Mouse (Mus musculus): Measurements from ENCODE around the gene Limk1.
A peak's percentile ranks its signal among the peaks of the same experiment; 100 is the strongest.

Gene Limk1

DNA sequence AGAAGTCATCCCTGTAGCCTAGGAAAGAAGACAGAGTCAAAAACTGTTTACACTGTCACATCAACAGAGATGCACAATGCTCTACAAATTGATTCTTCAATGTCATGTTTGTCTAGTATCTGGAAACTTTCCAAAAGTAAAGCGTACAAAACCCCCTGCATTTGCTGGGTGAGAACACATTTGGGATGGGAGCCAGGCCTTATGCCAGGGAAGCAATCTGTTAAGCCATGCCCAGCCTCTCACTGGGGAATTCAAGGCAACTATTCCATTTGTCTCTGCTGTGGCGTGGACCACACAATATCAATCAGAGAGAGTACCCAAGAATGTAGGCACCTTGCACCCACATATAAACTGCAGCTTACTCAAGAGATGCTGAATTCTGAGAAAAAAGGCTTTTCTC lies 66.3 kb downstream of the Limk1 start:
- no peak for DNase-seq

DNA sequence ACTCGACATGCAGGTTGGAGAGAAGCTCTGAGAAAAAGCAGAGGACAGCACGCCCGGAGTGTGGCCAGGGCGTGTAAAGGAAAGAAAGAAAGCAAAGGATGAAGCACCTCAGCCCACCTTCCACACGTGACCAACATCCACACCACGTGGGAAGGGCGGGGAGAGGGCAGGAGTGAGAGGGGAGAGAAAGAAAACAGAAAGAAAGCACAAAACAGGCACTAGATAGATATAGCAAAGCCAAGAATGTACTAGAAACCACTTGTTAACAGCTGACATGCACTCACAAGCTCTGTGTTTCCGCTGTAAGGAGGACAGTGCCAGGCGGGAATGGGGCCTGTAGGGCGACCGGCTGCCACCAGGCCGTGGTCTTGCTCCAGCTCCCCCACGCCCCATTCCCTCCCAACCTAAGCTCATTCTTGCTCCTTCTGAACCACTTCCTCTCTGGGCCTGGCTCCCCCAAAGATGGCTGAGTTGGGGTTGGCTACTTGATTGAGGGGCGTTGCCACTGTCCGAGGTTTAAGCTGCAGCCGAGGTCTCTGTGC lies 67.2 kb downstream of the Limk1 start:
- DNase-seq: peak; percentile 49

DNA sequence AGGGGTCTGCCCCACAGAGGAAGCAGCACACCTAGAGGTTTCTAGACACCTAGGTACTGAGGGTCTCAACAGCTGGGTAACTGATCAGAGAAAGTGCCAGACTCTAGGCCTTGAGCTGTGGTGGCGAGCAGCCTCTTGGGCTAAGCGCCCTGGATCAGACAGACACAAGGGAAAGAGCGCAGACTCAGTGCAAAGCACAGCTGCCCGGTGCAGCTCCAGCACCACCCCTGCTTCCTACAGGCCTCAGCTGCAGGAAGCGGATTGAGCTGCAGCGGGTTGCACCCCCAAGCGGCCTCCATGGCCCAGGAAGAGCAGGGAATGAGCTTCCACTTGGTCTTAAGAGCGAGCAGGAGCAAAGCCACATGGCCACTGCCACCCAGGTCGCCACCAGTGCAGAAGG lies 67.9 kb downstream of the Limk1 start:
- no peak for DNase-seq

DNA sequence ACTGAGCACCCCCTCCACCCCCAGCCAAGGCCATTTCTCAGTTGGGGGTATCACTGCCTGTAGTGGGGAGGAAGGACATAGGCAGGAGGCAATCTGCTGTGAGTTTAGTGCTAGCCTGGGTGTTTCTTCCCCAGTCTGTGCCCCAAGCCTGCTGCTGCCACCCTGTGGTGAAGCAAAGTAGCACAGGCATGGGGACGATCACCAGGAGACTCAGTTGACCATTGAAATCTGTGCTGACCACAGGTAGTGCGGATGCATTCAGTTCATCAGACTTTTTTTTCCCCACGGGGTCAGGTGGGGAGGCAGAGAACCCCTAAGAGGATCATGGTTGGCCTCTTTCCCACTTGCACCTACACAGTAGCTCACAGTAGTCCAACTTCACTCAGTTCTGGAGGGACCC lies 71.3 kb downstream of the Limk1 start:
- DNase-seq: peak; percentile 83

DNA sequence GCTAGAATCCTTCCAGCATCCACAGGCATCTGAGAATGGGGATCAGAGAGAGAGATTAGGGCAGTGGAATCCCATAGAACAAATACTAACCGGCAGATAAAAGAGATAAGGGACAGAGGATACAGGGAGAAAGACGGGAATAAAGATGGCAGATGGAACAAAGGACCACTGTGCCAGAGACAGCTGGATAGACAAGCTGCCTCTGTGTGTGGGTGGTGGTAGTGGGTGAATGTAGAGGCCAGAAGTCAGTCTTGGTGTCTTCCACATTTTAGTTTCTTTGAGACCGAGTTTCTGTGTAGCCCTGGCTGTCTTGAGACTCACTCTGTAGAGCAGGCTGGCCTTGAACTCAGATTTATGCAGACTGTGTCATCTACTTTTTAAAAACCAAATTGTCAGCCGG lies 72.6 kb downstream of the Limk1 start:
- no peak for DNase-seq

DNA sequence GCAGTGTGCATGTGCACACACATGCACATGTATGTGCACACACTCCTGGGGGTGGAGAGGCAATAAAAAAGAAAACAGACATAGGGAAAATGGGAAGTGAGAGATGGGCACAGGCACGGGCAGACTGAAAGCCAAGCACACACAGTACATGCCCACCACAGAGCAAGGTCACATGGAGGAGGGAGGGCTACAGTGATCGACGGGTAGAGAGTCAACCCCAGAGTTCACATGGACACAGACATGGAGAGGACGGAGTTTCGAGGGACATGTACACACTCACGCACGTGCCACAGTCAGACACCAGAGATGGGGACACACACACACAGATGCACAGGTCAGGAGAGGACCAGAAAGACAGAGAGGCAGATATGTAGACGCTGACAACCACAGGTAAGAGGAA lies 73.0 kb downstream of the Limk1 start:
- DNase-seq: no peak

DNA sequence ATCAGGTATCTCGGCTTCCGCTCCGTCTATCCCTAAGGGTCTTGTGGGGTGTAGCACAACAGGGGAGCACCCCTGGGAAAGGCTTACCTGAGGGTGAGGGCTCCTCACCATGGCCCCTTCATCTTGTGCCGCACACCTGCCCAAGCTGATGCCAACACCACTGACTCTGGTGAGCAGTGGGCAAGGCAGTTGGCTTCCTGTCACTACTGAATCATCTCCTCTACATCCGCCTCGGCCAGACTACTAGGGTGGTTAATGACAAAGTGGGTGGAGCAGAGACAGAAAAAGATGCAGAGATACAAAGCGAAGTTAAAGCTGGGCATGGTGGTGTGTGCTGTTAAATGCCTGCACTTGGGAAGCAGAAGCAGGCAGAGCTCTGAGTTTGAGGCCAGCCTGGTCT lies 73.6 kb downstream of the Limk1 start, which contains the start of gene Lat2:
Gene Lat2, minus strand, starts transcription at position 224 of the 400 bp plus-strand sequence.
- peak; percentile 43 for DNase-seq

DNA sequence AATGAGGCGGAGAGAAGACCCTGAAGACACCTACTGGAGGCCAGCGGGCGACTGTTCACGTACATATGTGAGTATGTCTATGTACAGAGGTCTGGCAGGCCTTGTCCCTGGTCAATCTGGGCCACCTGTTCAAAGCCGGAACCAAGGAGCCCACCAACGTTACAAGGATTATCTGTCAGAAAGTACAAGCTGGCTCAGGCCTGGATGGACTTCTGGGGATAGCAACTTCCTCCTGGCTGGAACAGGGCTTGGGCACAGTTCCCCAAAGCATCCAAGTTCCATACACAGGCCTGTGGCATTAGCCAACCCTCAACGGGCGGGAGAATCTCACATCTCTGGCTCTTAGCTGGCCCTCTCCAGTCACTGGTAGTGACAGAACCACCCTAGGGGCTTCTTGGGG lies 74.1 kb downstream of the Limk1 start:
- DNase-seq: no peak

DNA sequence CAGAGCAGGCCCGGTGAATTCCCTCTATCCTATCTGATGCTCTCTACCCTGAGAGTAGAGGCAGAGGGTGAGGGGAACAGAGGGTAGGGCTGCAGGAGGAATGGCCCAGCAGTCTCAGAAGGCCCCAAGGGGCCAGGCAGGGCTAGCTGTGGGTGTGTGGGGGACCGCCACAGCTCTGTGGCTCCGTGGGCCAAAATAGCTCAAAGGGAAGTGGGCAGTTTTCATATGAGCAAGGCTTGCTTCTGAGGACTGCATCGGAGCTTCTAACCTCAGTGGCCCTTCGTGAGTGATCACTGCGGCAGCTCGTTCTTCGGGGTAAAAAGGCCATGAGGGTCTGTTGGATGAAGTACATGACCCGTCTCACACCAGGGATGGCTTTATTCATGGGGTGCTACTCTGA lies 74.7 kb downstream of the Limk1 start:
- no peak for DNase-seq

DNA sequence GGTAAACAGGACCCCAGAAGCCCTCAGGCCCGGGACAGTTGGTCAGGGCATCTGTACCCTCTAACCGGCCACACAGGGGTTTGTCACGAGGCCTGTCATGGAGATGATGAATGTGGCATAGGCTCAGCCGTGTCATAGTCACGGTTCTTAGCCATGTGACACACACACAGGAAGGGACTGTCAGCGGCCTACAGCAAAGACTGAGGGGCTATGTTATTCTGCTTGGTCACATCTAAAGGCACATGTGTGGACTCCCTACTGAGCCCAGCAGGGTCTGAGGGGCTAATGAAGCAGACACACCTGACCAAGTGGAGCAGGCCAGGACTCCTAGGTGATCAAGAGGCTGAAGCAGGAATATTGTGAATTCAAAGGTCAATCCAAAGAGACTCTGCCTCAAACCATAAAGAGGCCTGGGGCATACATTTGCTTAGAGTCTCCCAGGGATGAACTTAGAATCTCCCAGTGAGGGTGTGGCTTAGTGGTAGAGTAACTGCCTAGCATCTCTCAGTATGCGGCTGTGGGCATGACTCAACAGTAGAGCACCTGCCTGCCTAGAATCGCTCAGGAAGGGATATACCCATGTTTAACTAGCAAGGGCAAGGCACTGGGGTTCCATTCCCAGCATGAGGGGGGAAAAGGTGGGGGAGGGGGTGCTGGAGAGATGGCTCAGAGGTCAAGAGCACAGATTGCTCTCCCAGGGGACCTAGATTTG lies 76.4 kb downstream of the Limk1 start:
- DNase-seq: no peak

DNA sequence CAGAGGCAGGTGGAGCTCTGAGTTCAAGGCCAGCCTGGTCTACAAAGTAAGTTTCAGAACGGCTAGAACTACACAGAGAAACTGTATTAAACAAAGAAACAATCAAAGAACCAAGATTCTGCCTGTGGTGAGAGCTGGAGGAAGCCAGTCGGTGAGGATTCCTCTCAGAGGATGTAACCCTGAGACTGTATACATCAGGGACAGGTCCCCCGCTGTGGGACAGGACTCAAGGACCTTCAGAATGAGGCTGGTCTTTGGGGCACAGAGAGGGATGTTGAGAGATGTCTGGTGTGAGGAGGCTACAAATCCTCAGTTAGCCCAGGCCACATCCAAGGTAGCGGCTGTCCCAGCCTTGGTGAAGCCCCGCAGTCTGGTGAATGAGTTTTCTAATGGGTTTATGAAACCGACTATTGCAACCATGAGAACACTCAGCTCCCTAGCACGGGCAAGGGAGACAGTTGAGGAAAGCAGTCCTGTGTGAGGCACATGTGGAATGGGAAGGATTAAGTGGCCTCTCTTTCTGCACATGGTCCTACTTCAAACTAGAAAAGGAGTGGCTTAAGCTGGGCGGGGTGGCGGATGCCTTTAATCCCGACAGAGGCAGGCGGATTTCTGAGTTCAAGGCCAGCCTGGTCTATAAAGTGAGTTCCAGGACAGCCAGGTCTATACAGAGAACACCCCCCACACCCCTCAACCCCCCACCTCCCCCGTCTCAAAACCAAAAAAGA lies 78.3 kb downstream of the Limk1 start:
- no peak for DNase-seq

DNA sequence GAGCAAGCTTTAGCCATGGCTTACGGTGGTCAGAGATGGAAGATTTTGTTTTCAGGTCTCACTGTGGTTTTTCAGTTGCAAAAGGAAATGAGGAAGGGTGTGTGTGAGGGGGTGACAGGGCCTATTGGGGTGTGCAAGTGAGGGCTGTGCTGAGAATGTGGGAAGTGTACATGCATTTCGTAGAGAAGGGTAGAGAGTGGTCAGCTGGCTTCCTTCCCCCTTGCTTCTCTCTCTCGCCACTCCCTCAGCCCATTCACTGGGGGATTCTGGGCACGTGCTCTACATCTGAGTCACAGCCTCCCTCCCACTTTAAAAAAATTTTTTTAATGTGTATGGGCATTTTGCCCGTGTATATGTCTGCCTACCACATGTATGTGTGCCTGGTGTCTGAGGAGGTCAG lies 81.3 kb downstream of the Limk1 start:
- DNase-seq: peak; percentile 37

DNA sequence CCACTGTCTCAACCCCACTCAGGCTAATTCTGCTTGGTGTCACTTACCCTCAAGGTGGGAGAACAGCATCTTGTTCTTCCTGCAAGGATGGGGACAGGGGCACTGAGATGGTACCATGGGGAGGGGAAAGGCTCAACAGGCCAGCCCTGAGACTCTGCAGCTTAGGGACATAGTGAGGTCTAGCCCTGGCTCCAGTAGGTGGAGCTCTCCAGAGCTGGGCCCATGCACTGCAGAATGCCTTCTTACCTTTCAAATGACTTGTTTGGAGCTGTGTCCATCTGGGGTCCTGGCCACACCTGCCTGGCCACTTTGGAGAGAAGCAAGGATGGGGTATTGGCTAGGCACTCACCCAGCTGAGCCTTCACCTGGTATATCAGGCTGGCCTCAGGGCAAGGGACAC lies 82.1 kb downstream of the Limk1 start:
- DNase-seq: no peak
